Mouse (Mus musculus) thymus, postnatal 36 days (tissue): ENCODE data around the gene Fbxo41.

Source experiments
- DNase-seq, 2 experiments: peaks; one replicate each; pipeline ENCODE4 v3.0.0; 2022; ENCODE audit warnings: mixed read lengths in 2 of 2

The Fbxo41 gene

GRCm38 (mm10) chr6:85444266-85444965, 58.4 kb downstream of the Fbxo41 start:
- no peak for DNase-seq

- DNase-seq = no peak
Measured at GRCm38 (mm10) chr6:85443488-85444233, 59.1 kb downstream of the Fbxo41 start.

- no peak for DNase-seq
Measured at GRCm38 (mm10) chr6:85441142-85441541, 61.7 kb downstream of the Fbxo41 start.

- no peak for DNase-seq
Measured at GRCm38 (mm10) chr6:85436631-85437030, 66.2 kb downstream of the Fbxo41 start.

GRCm38 (mm10) chr6:85436204-85436603, 66.6 kb downstream of the Fbxo41 start:
- no peak for DNase-seq

GRCm38 (mm10) chr6:85433865-85434264, 68.9 kb downstream of the Fbxo41 start:
- no peak for DNase-seq

- DNase-seq = peak; percentile 86 to 87
Measured at GRCm38 (mm10) chr6:85431842-85432431, 70.9 kb downstream of the Fbxo41 start, which contains the start of gene Smyd5. Gene Smyd5 (plus strand): TSS chr6:85431989.

- DNase-seq = no peak
Measured at GRCm38 (mm10) chr6:85431274-85431841, 71.4 kb downstream of the Fbxo41 start.

- DNase-seq = no peak
Measured at GRCm38 (mm10) chr6:85423836-85424379, 78.9 kb downstream of the Fbxo41 start, which contains the start of gene Noto. Gene Noto (plus strand): TSS chr6:85423886.
